In the genomic region with DNA sequence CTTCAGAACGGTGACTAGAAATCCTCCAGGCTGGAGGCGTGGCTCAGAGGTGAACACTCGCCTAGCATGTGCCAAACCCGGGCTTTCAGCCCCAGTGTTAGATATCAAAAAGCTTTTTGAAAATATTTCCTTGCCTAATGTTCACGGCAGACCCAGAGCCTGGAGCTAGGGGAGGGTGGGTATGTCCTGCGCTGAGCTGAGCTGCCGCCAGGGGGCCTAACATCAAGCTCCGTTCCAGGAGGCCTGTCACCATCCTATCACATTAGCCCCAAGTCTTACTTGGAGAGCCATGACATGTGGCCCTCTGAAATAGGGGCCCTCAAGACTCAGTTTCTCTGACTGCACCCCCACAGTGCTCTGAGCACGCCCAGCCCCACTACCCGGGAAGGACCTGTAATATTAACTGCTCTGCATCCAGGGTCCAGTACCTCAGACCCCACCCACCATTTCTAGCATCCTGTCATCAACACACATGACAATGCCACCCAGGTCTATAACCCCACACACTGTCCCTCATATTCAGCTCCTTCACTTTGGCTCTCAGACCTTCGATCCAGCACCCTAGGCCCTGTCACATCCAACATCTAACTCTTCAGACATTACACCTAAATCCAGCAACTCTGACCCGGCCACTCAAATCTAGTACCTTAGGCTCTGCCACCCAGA, we compare ENCODE assay signal across 8 mouse cellular contexts. TPM values are rescaled to one million over a fixed set of nuclear protein-coding genes. Genes with fewer than 3 reads are reported as not detected.
DNase-seq lines count a peak whose midpoint lies in the region; ATAC-seq and TF ChIP-seq lines count a peak whose summit lies in the region.

No protein-coding gene starts in this region.

- peak; percentile 90 for DNase-seq in brain, embryonic 14.5 days (ENCODE audit: low read depth)
- peak; percentile 89 for DNase-seq in kidney, postnatal 0 days (ENCODE audit: low spot score)
- peak; percentile 77 for DNase-seq in liver, embryonic 13.5 days
- peak; percentile 68 to 81 for DNase-seq in natural killer cell, adult 2 months (ENCODE audit: low spot score in 2 of 2)

- H3K4me2 ChIP-seq in heart, embryonic 13.5 days: peak overlapping the region; percentile 97
- peak overlapping the region; percentile 96 for H3K4me2 ChIP-seq in kidney, postnatal 0 days (ENCODE audit: low read length)
- peak overlapping the region; percentile 97 for H3K4me2 ChIP-seq in liver, embryonic 13.5 days
- peak overlapping the region; percentile 94 for H3K4me2 ChIP-seq in stomach, embryonic 16.5 days (ENCODE audit: low read depth, low read length)

- no peaks in the 10 kb centered on the region for H3K27me3 ChIP-seq in ES-Bruce4 (ENCODE audit: control insufficient read depth, insufficient read depth, low read length, poor library complexity, severe bottlenecking)
- peaks cover 16% of the 10 kb centered on the region for H3K27me3 ChIP-seq in heart, embryonic 13.5 days (replicated peaks)
- H3K27me3 ChIP-seq in kidney, postnatal 0 days (ENCODE audit: insufficient read depth, low read length): no peaks in the 10 kb centered on the region
- no peaks in the 10 kb centered on the region for H3K27me3 ChIP-seq in liver, embryonic 13.5 days
- H3K27me3 ChIP-seq in stomach, embryonic 16.5 days (ENCODE audit: control insufficient read depth, insufficient read depth, low read length): no peaks in the 10 kb centered on the region

- H3K4me3 ChIP-seq in ES-Bruce4 (ENCODE audit: low read depth, low read length): peak overlapping the region; percentile 82
- peak overlapping the region; percentile 91 for H3K4me3 ChIP-seq in heart, embryonic 13.5 days
- H3K4me3 ChIP-seq in kidney, postnatal 0 days (replicated peaks; ENCODE audit: low read depth, low read length): peak overlapping the region; percentile 91
- H3K4me3 ChIP-seq in liver, embryonic 13.5 days (replicated peaks): peak overlapping the region; percentile 89
- peak overlapping the region; percentile 98 for H3K4me3 ChIP-seq in stomach, embryonic 16.5 days (replicated peaks; ENCODE audit: low read length)

- no peaks in the 10 kb centered on the region for H3K4me1 ChIP-seq in ES-Bruce4 (ENCODE audit: control insufficient read depth, insufficient read depth, low read length)
- H3K4me1 ChIP-seq in heart, embryonic 13.5 days: peaks cover 40% of the 10 kb centered on the region
- H3K4me1 ChIP-seq in kidney, postnatal 0 days (replicated peaks; ENCODE audit: insufficient read depth, low read length): peaks cover 8% of the 10 kb centered on the region; the same call in 1 of the 2 replicates
- peaks cover 52% of the 10 kb centered on the region for H3K4me1 ChIP-seq in liver, embryonic 13.5 days (replicated peaks)
- peaks cover 13% of the 10 kb centered on the region for H3K4me1 ChIP-seq in stomach, embryonic 16.5 days (ENCODE audit: control insufficient read depth, insufficient read depth, low read length)

- peak; percentile 81 for ATAC-seq in erythroblast, adult 5-6 weeks (replicated peaks; ENCODE audit: low FRiP score, poor library complexity, severe bottlenecking)
- peak; percentile 43; the same call in 1 of the 2 replicates for ATAC-seq in heart, embryonic 13.5 days (ENCODE audit: extremely low read depth, insufficient number of reproducible peaks, low FRiP score, low TSS enrichment)
- ATAC-seq in kidney, postnatal 0 days (replicated peaks; ENCODE audit: low FRiP score, low read depth): peak; percentile 56
- ATAC-seq in liver, embryonic 13.5 days (ENCODE audit: low read depth): peak; percentile 72
- ATAC-seq in stomach, embryonic 16.5 days (ENCODE audit: insufficient read depth, low FRiP score): peak; percentile 52; the same call in 1 of the 2 replicates

- no peak for TF ChIP-seq EP300 in ES-Bruce4 (IDR thresholded peaks at IDR 0.05; ENCODE audit: insufficient read depth, low read depth, low read length)

- no peaks in the 10 kb centered on the region for H3K9me3 ChIP-seq in ES-Bruce4 (replicated peaks; ENCODE audit: control insufficient read depth, insufficient read depth, low read length, poor library complexity, severe bottlenecking)
- H3K9me3 ChIP-seq in heart, embryonic 13.5 days: no peaks in the 10 kb centered on the region
- H3K9me3 ChIP-seq in kidney, postnatal 0 days (replicated peaks; ENCODE audit: low read length): no peaks in the 10 kb centered on the region
- H3K9me3 ChIP-seq in liver, embryonic 13.5 days (replicated peaks): no peaks in the 10 kb centered on the region
- H3K9me3 ChIP-seq in stomach, embryonic 16.5 days (replicated peaks; ENCODE audit: control insufficient read depth, low read length): no peaks in the 10 kb centered on the region

- peak; percentile 82 for TF ChIP-seq CTCF in ES-Bruce4 (IDR thresholded peaks at IDR 0.05; ENCODE audit: low read depth, low read length)
- TF ChIP-seq CTCF in brain, embryonic 14.5 days (IDR thresholded peaks at IDR 0.05; ENCODE audit: borderline replicate concordance, extremely low read depth, insufficient read depth, insufficient read length): peak; percentile 97
- TF ChIP-seq CTCF in kidney, postnatal 0 days (IDR thresholded peaks at IDR 0.05; ENCODE audit: low read depth): peak; percentile 84

- 6% methylated on average over 12 of the region's 12 CpGs for WGBS in heart, embryonic 13.5 days
- 4% methylated on average over 12 of the region's 12 CpGs for WGBS in kidney, postnatal 0 days
- 6% methylated on average over 12 of the region's 12 CpGs for WGBS in liver, embryonic 13.5 days (ENCODE audit: insufficient replicate concordance)
- WGBS in stomach, embryonic 16.5 days: 6% methylated on average over 12 of the region's 12 CpGs

- H3K36me3 ChIP-seq in ES-Bruce4 (ENCODE audit: control insufficient read depth, insufficient read depth, low read length, poor library complexity, severe bottlenecking): no peaks in the 10 kb centered on the region
- H3K36me3 ChIP-seq in heart, embryonic 13.5 days: peaks cover 37% of the 10 kb centered on the region
- peaks cover 24% of the 10 kb centered on the region for H3K36me3 ChIP-seq in kidney, postnatal 0 days (ENCODE audit: insufficient read depth, low read length)
- peaks cover 38% of the 10 kb centered on the region for H3K36me3 ChIP-seq in liver, embryonic 13.5 days
- H3K36me3 ChIP-seq in stomach, embryonic 16.5 days (ENCODE audit: control insufficient read depth, insufficient read depth, low read length): peaks cover 13% of the 10 kb centered on the region

- TF ChIP-seq POLR2A in ES-Bruce4 (IDR thresholded peaks at IDR 0.05; ENCODE audit: insufficient read depth, low read length): no peak
- no peak for TF ChIP-seq POLR2A in brain, embryonic 14.5 days (IDR thresholded peaks at IDR 0.05; ENCODE audit: borderline replicate concordance, extremely low read depth, insufficient read depth, insufficient read length, poor library complexity, severe bottlenecking)

- peak overlapping the region; percentile 68 for H3K9ac ChIP-seq in ES-Bruce4 (ENCODE audit: low read depth, poor library complexity, severe bottlenecking)
- peak overlapping the region; percentile 98 for H3K9ac ChIP-seq in heart, embryonic 13.5 days
- peak overlapping the region; percentile 96 for H3K9ac ChIP-seq in kidney, postnatal 0 days (ENCODE audit: low read depth, low read length)
- peak overlapping the region; percentile 85 for H3K9ac ChIP-seq in liver, embryonic 13.5 days
- peak overlapping the region; percentile 97 for H3K9ac ChIP-seq in stomach, embryonic 16.5 days (ENCODE audit: low read length)

- no peak overlapping the region for H3K27ac ChIP-seq in ES-Bruce4 (ENCODE audit: insufficient read depth, low read length)
- H3K27ac ChIP-seq in heart, embryonic 13.5 days (replicated peaks): peak overlapping the region; percentile 84
- peak overlapping the region; percentile 89 for H3K27ac ChIP-seq in kidney, postnatal 0 days
- H3K27ac ChIP-seq in liver, embryonic 13.5 days: peak overlapping the region; percentile 81
- peak overlapping the region; percentile 77 for H3K27ac ChIP-seq in stomach, embryonic 16.5 days (ENCODE audit: low read length)

RNA-seq across cellular contexts. Expression of gene Cox19, which starts 7.1 kb away (rescaled TPM):
- 19.9 and 26.1 TPM in 2 replicates for polyA plus RNA-seq in ES-Bruce4 (2011; ENCODE audit: insufficient read depth, insufficient read length, low read depth, missing spikeins)
- polyA plus RNA-seq in brain, embryonic 14.5 days (2012; rRNA removed): 123 and 149 TPM in 2 replicates
- total RNA-seq in erythroblast, adult 5-6 weeks (2015; ENCODE audit: low replicate concordance): 4.2 and 6.5 TPM in 2 replicates
- 7.7 and 8.8 TPM in 2 replicates for total RNA-seq in erythroblast, adult 5-6 weeks (2017; ENCODE audit: low replicate concordance)
- polyA plus RNA-seq in heart, embryonic 13.5 days (2015; fragmentation: Nextera tagmentation; extraction: Ambion mirVana): 68.4 and 75.8 TPM in 2 replicates
- 116 TPM in 2 replicates for polyA plus RNA-seq in kidney, postnatal 0 days (2015; fragmentation: Nextera tagmentation; extraction: Ambion mirVana)
- 68.5 and 72.3 TPM in 2 replicates for polyA plus RNA-seq in liver, embryonic 13.5 days (2015; fragmentation: Nextera tagmentation; extraction: Ambion mirVana)
- polyA plus RNA-seq in stomach, embryonic 16.5 days (2015; fragmentation: Nextera tagmentation; extraction: Ambion mirVana): 107 and 114 TPM in 2 replicates

RNA-seq across cellular contexts. Expression of gene Cyp2w1, which starts 8.3 kb away (rescaled TPM):
- polyA plus RNA-seq in ES-Bruce4 (2011; ENCODE audit: insufficient read depth, insufficient read length, low read depth, missing spikeins): not detected in 2 replicates
- polyA plus RNA-seq in brain, embryonic 14.5 days (2012; rRNA removed): 1.7 and 2.4 TPM in 2 replicates
- total RNA-seq in erythroblast, adult 5-6 weeks (2015; ENCODE audit: low replicate concordance): not detected in 2 replicates
- not detected in 2 replicates for total RNA-seq in erythroblast, adult 5-6 weeks (2017; ENCODE audit: low replicate concordance)
- polyA plus RNA-seq in heart, embryonic 13.5 days (2015; fragmentation: Nextera tagmentation; extraction: Ambion mirVana): not detected in 2 replicates
- polyA plus RNA-seq in kidney, postnatal 0 days (2015; fragmentation: Nextera tagmentation; extraction: Ambion mirVana): not detected in 2 replicates
- polyA plus RNA-seq in liver, embryonic 13.5 days (2015; fragmentation: Nextera tagmentation; extraction: Ambion mirVana): not detected in 2 replicates
- polyA plus RNA-seq in stomach, embryonic 16.5 days (2015; fragmentation: Nextera tagmentation; extraction: Ambion mirVana): 11.4 and 11.5 TPM in 2 replicates

RNA-seq across cellular contexts. Expression of gene Adap1, which starts 18.7 kb away (rescaled TPM):
- polyA plus RNA-seq in ES-Bruce4 (2011; ENCODE audit: insufficient read depth, insufficient read length, low read depth, missing spikeins): 16.5 and 17.0 TPM in 2 replicates
- 40.8 and 66.4 TPM in 2 replicates for polyA plus RNA-seq in brain, embryonic 14.5 days (2012; rRNA removed)
- total RNA-seq in erythroblast, adult 5-6 weeks (2015; ENCODE audit: low replicate concordance): 8.3 and 11.9 TPM in 2 replicates
- 5.4 and 9.1 TPM in 2 replicates for total RNA-seq in erythroblast, adult 5-6 weeks (2017; ENCODE audit: low replicate concordance)
- polyA plus RNA-seq in heart, embryonic 13.5 days (2015; fragmentation: Nextera tagmentation; extraction: Ambion mirVana): 0.70 and 1.0 TPM in 2 replicates
- polyA plus RNA-seq in kidney, postnatal 0 days (2015; fragmentation: Nextera tagmentation; extraction: Ambion mirVana): 6.5 and 6.9 TPM in 2 replicates
- 2.6 and 3.3 TPM in 2 replicates for polyA plus RNA-seq in liver, embryonic 13.5 days (2015; fragmentation: Nextera tagmentation; extraction: Ambion mirVana)
- 2.4 and 2.6 TPM in 2 replicates for polyA plus RNA-seq in stomach, embryonic 16.5 days (2015; fragmentation: Nextera tagmentation; extraction: Ambion mirVana)

RNA-seq across cellular contexts. Expression of gene Gpr146, which starts 33.3 kb away (rescaled TPM):
- polyA plus RNA-seq in ES-Bruce4 (2011; ENCODE audit: insufficient read depth, insufficient read length, low read depth, missing spikeins): 0.82 and 0.91 TPM in 2 replicates
- 1.5 and 2.0 TPM in 2 replicates for polyA plus RNA-seq in brain, embryonic 14.5 days (2012; rRNA removed)
- total RNA-seq in erythroblast, adult 5-6 weeks (2015; ENCODE audit: low replicate concordance): 27.3 and 37.2 TPM in 2 replicates
- 49.4 and 58.3 TPM in 2 replicates for total RNA-seq in erythroblast, adult 5-6 weeks (2017; ENCODE audit: low replicate concordance)
- polyA plus RNA-seq in heart, embryonic 13.5 days (2015; fragmentation: Nextera tagmentation; extraction: Ambion mirVana): 7.0 and 8.8 TPM in 2 replicates
- 7.6 and 7.8 TPM in 2 replicates for polyA plus RNA-seq in kidney, postnatal 0 days (2015; fragmentation: Nextera tagmentation; extraction: Ambion mirVana)
- 18.8 and 20.2 TPM in 2 replicates for polyA plus RNA-seq in liver, embryonic 13.5 days (2015; fragmentation: Nextera tagmentation; extraction: Ambion mirVana)
- 3.1 and 4.2 TPM in 2 replicates for polyA plus RNA-seq in stomach, embryonic 16.5 days (2015; fragmentation: Nextera tagmentation; extraction: Ambion mirVana)
